Mouse (Mus musculus) neutrophil, adult 83 days (primary cell): ENCODE data around the gene Crkl. TPM values are rescaled to one million over a fixed set of nuclear protein-coding genes. Genes with fewer than 3 reads are reported as not detected.

Source experiments
- total RNA-seq, 2 experiments: library from RNA; stranded (reverse); gene quantifications; one replicate each; pipeline ENCODE4 v1.2.4; 2023

Gene Crkl
- 10 to 100 TPM; 32.0 to 36.4 TPM for total RNA-seq

GRCm38 (mm10) chr16:17451541-17452372, at the start of gene Crkl:
TSS of gene Crkl (plus strand) at chr16:17451987.

GRCm38 (mm10) chr16:17405736-17406443, 45.9 kb upstream of the Crkl start, which contains the start of the genes Snap29 and Pi4ka:
TSS of gene Snap29 (plus strand) at chr16:17405986.
TSS of gene Pi4ka (minus strand) at chr16:17406314.

GRCm38 (mm10) chr16:17489469-17490111, 37.8 kb downstream of the Crkl start, which contains the start of gene Aifm3:
TSS of gene Aifm3 (plus strand) at chr16:17489611.

GRCm38 (mm10) chr16:17508546-17509239, 56.9 kb downstream of the Crkl start, which contains the start of gene Lztr1:
TSS of gene Lztr1 (plus strand) at chr16:17508688.

GRCm38 (mm10) chr16:17530640-17531288, 79.0 kb downstream of the Crkl start, which contains the start of gene Thap7:
TSS of gene Thap7 (minus strand) at chr16:17531136.

Other genes with a start within 250 kb of the Crkl start
- 100 to 1,000 TPM; 149 to 154 TPM for gene Ube2l3, start 249.3 kb upstream of the Crkl start, total RNA-seq
- under 1 TPM; 0.07 to 0.33 TPM for gene Rimbp3, start 243.4 kb upstream of the Crkl start, total RNA-seq
- gene Hic2, start 218.4 kb upstream of the Crkl start, total RNA-seq, result 1 to 10 TPM; 1.1 to 1.3 TPM
- 1 to 10 TPM; 3.1 to 3.8 TPM for gene Tmem191c, start 175.9 kb upstream of the Crkl start, total RNA-seq
- not detected for gene Serpind1, start 120.6 kb upstream of the Crkl start, total RNA-seq
- 10 to 100 TPM; 16.5 to 17.9 TPM for gene Snap29, start 46.0 kb upstream of the Crkl start, total RNA-seq
- 10 to 100 TPM; 42.8 to 45.6 TPM for gene Pi4ka, start 45.7 kb upstream of the Crkl start, total RNA-seq
- gene Aifm3, start 37.6 kb downstream of the Crkl start, total RNA-seq, result not detected
- 10 to 100 TPM; 34.9 to 35.2 TPM for gene Lztr1, start 56.7 kb downstream of the Crkl start, total RNA-seq
- gene Thap7, start 79.1 kb downstream of the Crkl start, total RNA-seq, result 10 to 100 TPM; 16.0 to 19.1 TPM
- under 1 TPM in 1 of 2 experiments, not detected in 1; 0.20 TPM for gene Lrrc74b, start 109.3 kb downstream of the Crkl start, total RNA-seq
- gene P2rx6, start 109.9 kb downstream of the Crkl start, total RNA-seq, result not detected
- gene Slc7a4, start 131.2 kb downstream of the Crkl start, total RNA-seq, result under 1 TPM; 0.38 to 0.77 TPM
- gene Smpd4, start 167.4 kb downstream of the Crkl start, total RNA-seq, result 10 to 100 TPM; 24.6 to 30.2 TPM
- 1 to 10 TPM; 1.0 to 1.5 TPM for gene Ccdc74a, start 194.5 kb downstream of the Crkl start, total RNA-seq